Mouse (Mus musculus) lung, embryonic 14.5 days (tissue): ENCODE measurements at regions not wholly inside any gene's neighbourhood (a gene's known extent, or its start where the extent isn't known, plus 50 kb on each side); places are given as distances from the start of the nearest gene placed in this dataset.

Experiments used
- ATAC-seq: fragments of 200-750 bp; cut with Nextera tagmentation; 2 replicates; pipeline ENCODE4 v1.8.0; 2017; ENCODE audit warnings: mild to moderate bottlenecking, moderate TSS enrichment, moderate library complexity; ENCODE audit not compliant: insufficient read depth
- DNase-seq: peaks from one replicate; pipeline ENCODE4 v3.0.0-alpha.2; 2015
- H3K27ac ChIP-seq: fragments of 300-500 bp; sonication (generic); 2 replicates; pipeline ENCODE4 v1.5.1; 2014; ENCODE audit warnings: low read depth, mild to moderate bottlenecking, moderate library complexity
- H3K27me3 ChIP-seq: fragments of 300-500 bp; sonication (generic); 2 replicates; pipeline ENCODE4 v1.6.1; 2014; ENCODE audit warnings: low read length, control low read depth; ENCODE audit not compliant: insufficient read depth
- H3K36me3 ChIP-seq: fragments of 300-500 bp; sonication (generic); 2 replicates; pipeline ENCODE4 v1.6.1; 2014; ENCODE audit warnings: control low read depth; ENCODE audit not compliant: insufficient read depth
- H3K4me1 ChIP-seq: fragments of 300-500 bp; sonication (generic); 2 replicates; pipeline ENCODE4 v1.6.1; 2014; ENCODE audit warnings: antibody characterized with exemption, control low read depth; ENCODE audit not compliant: insufficient read depth
- H3K4me2 ChIP-seq: fragments of 300-500 bp; sonication (generic); 2 replicates; pipeline ENCODE4 v1.6.1; 2014; ENCODE audit warnings: mild to moderate bottlenecking
- H3K4me3 ChIP-seq: fragments of 300-500 bp; sonication (generic); 2 replicates; pipeline ENCODE4 v1.5.1; 2014; ENCODE audit warnings: low read depth, low read length
- H3K9ac ChIP-seq: fragments of 300-500 bp; sonication (generic); 2 replicates; pipeline ENCODE4 v1.6.1; 2014
- H3K9me3 ChIP-seq: fragments of 300-500 bp; sonication (generic); 2 replicates; pipeline ENCODE4 v1.6.1; 2016; ENCODE audit warnings: low read depth, low read length, control low read depth
- CTCF ChIP-seq: IDR thresholded peaks from 2 replicates; pipeline ENCODE4 v1.5.1; 2016; ENCODE audit warnings: antibody characterized with exemption, low read depth
- WGBS: fragments of 180-500 bp; shearing (Covaris S2); extraction: QIAGEN DNeasy Blood & Tissue Kit; methylation state at CpG from one replicate; pipeline ENCODE4 v1.1.7; 2014; 5-methylcytosine and 5-hydroxymethylcytosine counted together

- WGBS = 84% methylated on average over 8 of the region's 8 CpGs
- no peak for TF ChIP-seq CTCF
- peaks cover 8% of the 10 kb centered on the region; the same call in 1 of the 2 replicates for H3K27me3 ChIP-seq
Observed at GRCm38 (mm10) chr12:112298521-112298920, 152.5 kb downstream of the Kif26a start.

DNA sequence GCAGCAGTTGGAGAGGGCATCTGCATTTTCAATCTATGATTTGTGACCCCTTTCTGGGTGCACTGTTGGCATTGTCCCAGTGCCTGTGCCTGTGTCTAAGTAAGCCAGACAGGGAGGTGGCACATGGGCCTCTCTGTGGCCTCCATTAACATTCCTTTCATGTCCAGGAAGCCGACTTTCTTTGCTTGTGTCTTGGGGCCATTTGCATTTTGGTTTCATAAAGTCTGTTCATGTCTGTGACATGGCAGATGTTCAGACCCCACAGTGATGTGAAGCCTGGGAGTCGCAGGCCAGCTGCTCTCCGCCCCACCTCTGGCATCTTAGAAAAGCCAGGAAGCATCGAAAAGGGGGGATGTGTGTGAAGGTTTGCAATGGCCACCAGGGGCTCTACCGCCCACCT is 153.1 kb downstream of the Kif26a start:
- Histone ChIP-seq H3K9ac (no peak overlapping the region), H3K27me3 (peaks cover 8% of the 10 kb centered on the region; the same call in 1 of the 2 replicates), H3K36me3 (no peaks in the 10 kb centered on the region), H3K4me1 (no peaks in the 10 kb centered on the region), H3K27ac (no peak overlapping the region), H3K9me3 (no peaks in the 10 kb centered on the region), H3K4me3 (no peak overlapping the region), H3K4me2 (no peak overlapping the region)
- ATAC-seq (no peak), DNase-seq (no peak)
- WGBS = 67% methylated on average over 5 of the region's 5 CpGs
- TF ChIP-seq CTCF = no peak

More at GRCm38 (mm10) chr12:112298521-112298920, 152.5 kb downstream of the Kif26a start:
- no peak for DNase-seq
- H3K27ac ChIP-seq = no peak overlapping the region
- no peak overlapping the region for H3K9ac ChIP-seq
- no peaks in the 10 kb centered on the region for H3K36me3 ChIP-seq
- no peaks in the 10 kb centered on the region for H3K4me1 ChIP-seq
- no peak for ATAC-seq
- no peak overlapping the region for H3K4me2 ChIP-seq
- no peak overlapping the region for H3K4me3 ChIP-seq
- no peaks in the 10 kb centered on the region for H3K9me3 ChIP-seq

GRCm38 (mm10) chr12:112299603-112300002 is 153.6 kb downstream of the Kif26a start:
- Histone ChIP-seq H3K9ac (no peak overlapping the region), H3K27ac (no peak overlapping the region), H3K4me1 (no peaks in the 10 kb centered on the region), H3K9me3 (no peaks in the 10 kb centered on the region), H3K36me3 (no peaks in the 10 kb centered on the region), H3K4me2 (no peak overlapping the region), H3K4me3 (no peak overlapping the region), H3K27me3 (peaks cover 8% of the 10 kb centered on the region; the same call in 1 of the 2 replicates)
- ATAC-seq (no peak), DNase-seq (no peak)
- TF ChIP-seq CTCF = no peak
- WGBS = 72% methylated on average over 6 of the region's 6 CpGs

DNA sequence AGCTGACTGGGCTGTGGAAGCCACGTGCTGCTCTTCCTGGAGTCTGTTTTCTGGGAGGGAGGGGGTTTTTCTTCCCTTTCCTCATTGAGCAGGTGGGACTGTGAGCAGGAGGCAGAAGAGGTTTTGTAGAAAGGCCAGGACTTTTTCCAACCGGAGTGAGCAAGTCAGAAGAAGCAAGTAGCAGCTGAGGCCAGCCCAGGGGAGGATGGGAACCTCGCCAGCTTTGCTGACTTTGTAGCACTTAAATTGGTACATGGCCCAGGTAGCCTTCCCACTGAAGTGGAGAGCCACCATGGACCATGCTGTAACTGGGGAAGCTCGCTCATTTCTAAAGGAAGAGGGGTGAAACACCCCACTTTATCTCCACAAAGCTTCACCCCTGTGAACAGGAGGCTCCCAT is 154.1 kb downstream of the Kif26a start:
- DNase-seq = peak; percentile 19
- peaks cover 8% of the 10 kb centered on the region; the same call in 1 of the 2 replicates for H3K27me3 ChIP-seq
- ATAC-seq = no peak

GRCm38 (mm10) chr12:112301411-112301891 is 155.4 kb downstream of the Kif26a start:
- Histone ChIP-seq H3K27ac (no peak overlapping the region), H3K4me1 (no peaks in the 10 kb centered on the region), H3K4me3 (no peak overlapping the region), H3K4me2 (no peak overlapping the region), H3K36me3 (no peaks in the 10 kb centered on the region), H3K9me3 (no peaks in the 10 kb centered on the region), H3K27me3 (peaks cover 8% of the 10 kb centered on the region; the same call in 1 of the 2 replicates), H3K9ac (no peak overlapping the region)
- ATAC-seq (no peak), DNase-seq (peak; percentile 17)
- TF ChIP-seq CTCF = no peak
- WGBS = 15% methylated on average over 13 of the region's 13 CpGs

More for the DNA sequence above, 154.1 kb downstream of the Kif26a start:
- Histone ChIP-seq H3K27ac (no peak overlapping the region), H3K4me1 (no peaks in the 10 kb centered on the region), H3K36me3 (no peaks in the 10 kb centered on the region), H3K4me3 (no peak overlapping the region), H3K9me3 (no peaks in the 10 kb centered on the region), H3K4me2 (no peak overlapping the region), H3K9ac (no peak overlapping the region)
- TF ChIP-seq CTCF = no peak
- WGBS = 63% methylated on average over 4 of the region's 4 CpGs

DNA sequence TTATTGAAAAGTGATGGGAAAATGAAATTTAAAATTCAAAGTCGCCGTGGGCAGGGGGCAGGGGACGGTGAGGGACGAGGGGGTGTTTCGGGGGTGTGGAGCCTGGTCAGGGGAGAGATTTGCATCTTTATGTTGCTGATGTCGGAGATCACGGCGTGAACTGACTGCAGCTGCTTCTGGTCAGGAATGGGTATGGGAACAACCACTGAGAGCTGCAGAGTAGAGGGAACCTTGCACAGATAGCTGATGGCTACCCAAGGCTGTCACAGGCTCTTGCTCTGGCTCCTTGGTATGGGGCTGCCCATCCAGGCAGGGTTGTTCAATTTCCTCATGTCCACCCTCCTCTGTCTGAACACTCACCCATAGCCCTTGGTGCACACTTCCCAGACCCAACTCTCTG is 155.9 kb downstream of the Kif26a start:
- no peak overlapping the region for H3K27ac ChIP-seq
- no peaks in the 10 kb centered on the region for H3K4me1 ChIP-seq
- peaks cover 8% of the 10 kb centered on the region; the same call in 1 of the 2 replicates for H3K27me3 ChIP-seq
- no peak for ATAC-seq
- no peak overlapping the region for H3K4me3 ChIP-seq
- TF ChIP-seq CTCF = no peak
- H3K4me2 ChIP-seq = no peak overlapping the region
- no peaks in the 10 kb centered on the region for H3K36me3 ChIP-seq
- 32% methylated on average over 8 of the region's 8 CpGs for WGBS
- DNase-seq = no peak
- no peak overlapping the region for H3K9ac ChIP-seq
- no peaks in the 10 kb centered on the region for H3K9me3 ChIP-seq

GRCm38 (mm10) chr12:112306208-112306607 is 160.2 kb downstream of the Kif26a start:
- TF ChIP-seq CTCF = no peak
- Histone ChIP-seq H3K4me1 (no peaks in the 10 kb centered on the region), H3K27ac (no peak overlapping the region), H3K27me3 (0 out of 2 replicates have a peak, but pooled peaks cover 8% of the 10 kb centered on the region), H3K9ac (no peak overlapping the region), H3K9me3 (0 out of 2 replicates have a peak, but pooled peaks cover 3% of the 10 kb centered on the region), H3K36me3 (no peaks in the 10 kb centered on the region), H3K4me3 (no peak overlapping the region), H3K4me2 (no peak overlapping the region)
- ATAC-seq = peak; percentile 38; the same call in 1 of the 2 replicates
- DNase-seq = peak; percentile 29
- 37% methylated on average over 7 of the region's 7 CpGs for WGBS
